Mouse (Mus musculus) MEL (cell line): Measurements from ENCODE around the gene Cnn2. TPM values are rescaled to one million over a fixed set of nuclear protein-coding genes. Genes with fewer than 3 reads are reported as not detected.

Experiments used
- DNase-seq: peaks from one replicate; pipeline ENCODE4 v3.0.0; 2011; ENCODE audit warnings: low read depth, low spot score
- H3K27ac ChIP-seq: 2 replicates; pipeline ENCODE4 v1.5.1; 2012; ENCODE audit warnings: low read depth, mild to moderate bottlenecking, control low read depth, low read length, moderate library complexity; ENCODE audit not compliant: control insufficient read depth
- H3K27me3 ChIP-seq, 2 experiments: fragments of 150-350 bp in 1 of 2; sonication (generic) in 1 of 2; 2 replicates each; pipeline ENCODE4 v1.6.1; 2012; ENCODE audit warnings: low read length in 2 of 2, mild to moderate bottlenecking in 2 of 2, improper control_type of control experiment in 1 of 2, moderate library complexity in 1 of 2; ENCODE audit not compliant: insufficient read depth in 2 of 2, control insufficient read depth in 1 of 2
- H3K36me3 ChIP-seq, 2 experiments: 2 replicates each; pipeline ENCODE4 v1.6.1; 2012 to 2014; ENCODE audit warnings: low read length in 2 of 2, improper control_type of control experiment in 1 of 2, inconsistent platforms in 1 of 2, mild to moderate bottlenecking in 1 of 2; ENCODE audit not compliant: insufficient read depth in 2 of 2, control insufficient read depth in 1 of 2
- H3K4me1 ChIP-seq, 2 experiments: fragments of 150-350 bp in 1 of 2; sonication (generic) in 1 of 2; 2 replicates each; pipeline ENCODE4 v1.6.1; 2012; ENCODE audit warnings: low read length in 2 of 2, improper control_type of control experiment in 1 of 2, mild to moderate bottlenecking in 1 of 2; ENCODE audit not compliant: insufficient read depth in 2 of 2, control insufficient read depth in 1 of 2
- H3K4me3 ChIP-seq, 2 experiments: fragments of 150-350 bp in 1 of 2; sonication (generic) in 1 of 2; 2 replicates each; pipeline ENCODE4 v1.5.1; 2012; ENCODE audit warnings: low read depth in 2 of 2, low read length in 2 of 2, mild to moderate bottlenecking in 2 of 2, moderate library complexity in 2 of 2, control low read depth in 1 of 2, improper control_type of control experiment in 1 of 2; ENCODE audit not compliant: control insufficient read depth in 1 of 2, insufficient read depth in 1 of 2
- H3K79me2 ChIP-seq: 2 replicates; pipeline ENCODE4 v1.6.1; 2012; ENCODE audit warnings: mild to moderate bottlenecking, low read length, moderate library complexity; ENCODE audit not compliant: control insufficient read depth, poor library complexity, insufficient read depth
- H3K9ac ChIP-seq: 2 replicates; pipeline ENCODE4 v1.6.1; 2012; ENCODE audit warnings: low read depth, mild to moderate bottlenecking, control low read depth, low read length, moderate library complexity; ENCODE audit not compliant: control insufficient read depth, poor library complexity, severe bottlenecking
- H3K9me3 ChIP-seq: fragments of 150-350 bp; sonication (generic); replicated peaks from 2 replicates; pipeline ENCODE4 v1.6.1; 2012; ENCODE audit warnings: mild to moderate bottlenecking, low read length, improper control_type of control experiment, moderate library complexity; ENCODE audit not compliant: insufficient read depth
- BHLHE40 ChIP-seq: IDR thresholded peaks from 2 replicates; pipeline ENCODE4 v1.6.1; 2012; ENCODE audit warnings: low read depth, mild to moderate bottlenecking, inconsistent platforms, low read length, improper control_type of control experiment, borderline replicate concordance
- CTCF ChIP-seq, 3 experiments: IDR thresholded peaks in 2 of 3; conservative IDR thresholded peaks in 1 of 3; 2 replicates each; pipeline ENCODE4 v1.5.1; 2011 to 2012; ENCODE audit warnings: low read length in 3 of 3, low read depth in 2 of 3, mild to moderate bottlenecking in 2 of 3, improper control_type of control experiment in 1 of 3, inconsistent platforms in 1 of 3, mixed read lengths in 1 of 3, moderate library complexity in 1 of 3; ENCODE audit not compliant: control insufficient read depth in 1 of 3, insufficient read depth in 1 of 3, poor library complexity in 1 of 3, severe bottlenecking in 1 of 3
- E2F4 ChIP-seq: IDR thresholded peaks from 2 replicates; pipeline ENCODE4 v1.6.1; 2011; ENCODE audit warnings: low read depth, low read length, improper control_type of control experiment, borderline replicate concordance
- GABPA ChIP-seq: IDR thresholded peaks from 2 replicates; pipeline ENCODE4 v1.6.1; 2012; ENCODE audit warnings: low read depth, mild to moderate bottlenecking, inconsistent platforms, low read length, improper control_type of control experiment, moderate library complexity
- GATA1 ChIP-seq: IDR thresholded peaks from 2 replicates; pipeline ENCODE4 v1.6.1; 2011; ENCODE audit warnings: low read depth, low read length, improper control_type of control experiment
- JUND ChIP-seq: IDR thresholded peaks from 2 replicates; pipeline ENCODE4 v1.6.1; 2011; ENCODE audit warnings: low read depth, mild to moderate bottlenecking, improper control_type of control experiment, low read length
- KAT2A ChIP-seq: conservative IDR thresholded peaks from 2 replicates; pipeline ENCODE4 v1.6.1; 2012; ENCODE audit warnings: low read depth, low read length, improper control_type of control experiment, inconsistent platforms
- MAFK ChIP-seq: IDR thresholded peaks from 2 replicates; pipeline ENCODE4 v1.6.1; 2011; ENCODE audit warnings: low read depth, mild to moderate bottlenecking, low read length, improper control_type of control experiment, borderline replicate concordance
- MAX ChIP-seq: IDR thresholded peaks from 2 replicates; pipeline ENCODE4 v1.6.1; 2011; ENCODE audit warnings: low read length, improper control_type of control experiment
- MEF2A ChIP-seq: IDR thresholded peaks from 2 replicates; pipeline ENCODE4 v1.6.1; 2014; ENCODE audit warnings: low read depth, mild to moderate bottlenecking, inconsistent platforms, low read length, improper control_type of control experiment; ENCODE audit not compliant: poor library complexity, insufficient replicate concordance, severe bottlenecking; ENCODE audit errors: extremely low read depth
- MXI1 ChIP-seq: IDR thresholded peaks from 2 replicates; pipeline ENCODE4 v1.6.1; 2011; ENCODE audit warnings: mild to moderate bottlenecking, low read depth, low read length, improper control_type of control experiment
- POLR2A ChIP-seq, 2 experiments: IDR thresholded peaks; 2 replicates each; pipeline ENCODE4 v1.6.1; 2011 to 2012; ENCODE audit warnings: low read length in 2 of 2, mild to moderate bottlenecking in 2 of 2, control low read depth in 1 of 2, improper control_type of control experiment in 1 of 2, low read depth in 1 of 2, moderate library complexity in 1 of 2; ENCODE audit not compliant: control insufficient read depth in 1 of 2, insufficient read depth in 1 of 2, poor library complexity in 1 of 2
- POLR2AphosphoS2 ChIP-seq: IDR thresholded peaks from 2 replicates; pipeline ENCODE4 v1.6.1; 2011; ENCODE audit warnings: low read length, improper control_type of control experiment
- SMC3 ChIP-seq: IDR thresholded peaks from 2 replicates; pipeline ENCODE4 v1.6.1; 2011; ENCODE audit warnings: low read depth, low read length, improper control_type of control experiment
- TCF12 ChIP-seq: IDR thresholded peaks from 2 replicates; pipeline ENCODE4 v1.6.1; 2014; ENCODE audit warnings: low read depth, mild to moderate bottlenecking, inconsistent platforms, low read length, improper control_type of control experiment, moderate library complexity
- UBTF ChIP-seq: IDR thresholded peaks from 2 replicates; pipeline ENCODE4 v1.6.1; 2012; ENCODE audit warnings: low read depth, mild to moderate bottlenecking, inconsistent platforms, low read length, improper control_type of control experiment, moderate library complexity, borderline replicate concordance; ENCODE audit not compliant: insufficient read depth
- ZNF384 ChIP-seq: IDR thresholded peaks from 2 replicates; pipeline ENCODE4 v1.6.1; 2012; ENCODE audit warnings: low read depth, mild to moderate bottlenecking, inconsistent platforms, low read length, improper control_type of control experiment
- polyA plus RNA-seq, 2 experiments: library from polyadenylated mRNA; stranded (reverse) in 1 of 2; unstranded in 1 of 2; fragments of >175 nt in 1 of 2; fragments of >200 nt in 1 of 2; gene quantifications; 2 replicates each; pipeline versions ENCODE4 v1.2.1 to v1.2.4; 2012; ENCODE audit warnings: low replicate concordance in 2 of 2, low read depth in 1 of 2; ENCODE audit not compliant: insufficient read length in 2 of 2, insufficient read depth in 1 of 2, missing spikeins in 1 of 2
- total RNA-seq: library from RNA; depleted of rRNA; stranded (reverse); fragments of 300-350 nt; gene quantifications from 2 replicates; pipeline ENCODE4 v1.2.3, GENCODE M21; 2012

The Cnn2 gene
- total and polyA plus RNA-seq, 3 experiments = 8.7 to 25.3 TPM; not detected in 1

DNA sequence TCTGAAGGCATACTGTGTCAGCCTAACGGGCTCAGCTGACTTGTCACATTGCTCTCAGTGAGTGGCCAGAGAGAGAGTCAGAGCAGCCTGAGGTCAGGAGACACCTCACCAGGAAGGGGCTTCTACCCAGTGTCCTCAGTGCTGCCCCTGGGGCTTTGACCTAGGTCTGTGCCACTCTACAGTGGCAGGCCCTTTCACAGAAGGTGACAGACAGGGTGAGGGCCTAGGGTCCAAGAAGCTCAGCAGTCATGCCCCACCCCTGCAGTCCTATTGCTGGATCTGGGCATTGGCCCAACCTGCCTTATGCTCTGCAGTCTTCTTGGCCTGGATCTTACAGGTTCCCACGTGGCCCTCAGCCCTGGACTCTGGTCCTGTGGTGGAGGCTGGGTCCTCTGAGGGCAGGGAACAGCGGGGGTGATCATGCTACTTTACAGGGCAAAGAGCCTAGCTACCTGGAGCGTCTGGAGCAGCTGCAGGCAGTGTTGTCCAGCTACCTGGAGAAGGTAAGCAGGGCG, 21.4 kb upstream of the Cnn2 start:
- no peak for TF ChIP-seq MAFK
- 0 out of 4 replicates have a peak, but pooled peaks of 1 of the 2 experiments have one; percentile 29 for TF ChIP-seq POLR2A (IDR thresholded peaks at IDR 0.05; ENCODE audit: control insufficient read depth in 1 of 2, insufficient read depth in 1 of 2, low read depth in 1 of 2, low read length in 2 of 2, poor library complexity in 1 of 2)
- Histone ChIP-seq H3K9ac (no peak overlapping the region), H3K27ac (no peak overlapping the region), H3K4me3 (no peak overlapping the region), H3K9me3 (no peaks in the 10 kb centered on the region), H3K4me1 (no peaks in the 10 kb centered on the region), H3K79me2 (no peaks in the 10 kb centered on the region; the same call in 1 of the 2 replicates), H3K36me3 (peaks cover 0 to 2% of the 10 kb centered on the region in 2 experiments; a peak in 1 of 4 replicates), H3K27me3 (no peaks in the 10 kb centered on the region)
- no peak for DNase-seq

DNA sequence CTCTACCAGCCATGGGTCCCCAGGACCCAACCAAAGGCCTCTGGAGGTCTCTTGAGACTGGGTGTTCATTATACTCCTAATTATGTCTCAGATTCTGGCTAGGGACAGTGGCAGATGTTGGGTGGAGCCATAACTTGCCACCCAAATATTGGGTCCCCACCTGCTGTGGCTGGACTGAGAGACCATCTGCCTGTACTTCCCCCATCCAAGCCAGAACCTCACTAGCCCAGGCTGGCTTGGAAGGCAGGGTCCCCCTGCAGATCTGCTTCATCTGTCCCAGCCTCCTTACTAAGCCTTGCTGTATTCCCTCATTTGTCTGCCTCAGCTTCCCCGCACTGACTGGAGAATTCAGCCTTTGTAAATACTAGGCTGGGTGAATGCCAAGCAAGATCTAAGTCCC, 20.2 kb upstream of the Cnn2 start:
- no peaks in the 10 kb centered on the region for H3K9me3 ChIP-seq
- no peaks in the 10 kb centered on the region for H3K27me3 ChIP-seq
- TF ChIP-seq TCF12 (no peak), UBTF (no peak), MXI1 (no peak), GABPA (no peak), CTCF (IDR thresholded peaks at IDR 0.05 in 2 of 3, conservative IDR thresholded peaks at IDR 0.05 in 1 of 3; ENCODE audit: control insufficient read depth in 1 of 3, insufficient read depth in 1 of 3, low read depth in 2 of 3, low read length in 3 of 3, poor library complexity in 1 of 3, severe bottlenecking in 1 of 3) (no peak), POLR2AphosphoS2 (no peak), MEF2A (no peak), MAX (no peak), KAT2A (no peak), SMC3 (no peak), GATA1 (no peak), JUND (no peak)
- TF ChIP-seq, all 39 proteins: peak for 0
- Histone ChIP-seq H3K79me2 (no peaks in the 10 kb centered on the region), H3K4me3 (no peak overlapping the region), H3K9ac (no peak overlapping the region), H3K4me1 (no peaks in the 10 kb centered on the region), H3K27ac (no peak overlapping the region), H3K36me3 (no peaks in the 10 kb centered on the region; a peak in 1 of 4 replicates)
- no peak for DNase-seq

DNA sequence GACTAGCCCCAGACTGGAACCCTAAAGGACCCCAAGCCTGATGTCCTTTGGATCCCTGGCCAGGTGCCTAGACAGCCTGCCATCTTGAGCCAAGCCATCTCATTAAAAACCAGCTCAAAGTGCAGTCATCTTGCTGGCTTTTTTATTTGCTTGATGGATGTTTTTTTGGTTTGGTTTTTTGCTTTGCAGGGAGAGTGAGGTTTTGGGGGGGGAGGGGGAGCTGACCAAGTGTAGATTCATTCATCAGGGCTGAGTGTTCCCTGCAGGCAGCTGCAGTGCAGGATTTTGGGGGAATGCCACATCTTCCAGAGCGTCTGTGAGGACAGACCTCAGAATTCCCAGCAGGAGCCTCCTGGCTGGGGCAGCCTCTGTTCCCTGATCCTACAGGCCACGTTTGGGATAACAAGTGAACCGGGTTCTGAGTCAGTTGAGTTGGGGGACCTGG, 19.2 kb upstream of the Cnn2 start:
- Histone ChIP-seq H3K79me2 (no peaks in the 10 kb centered on the region), H3K27me3 (no peaks in the 10 kb centered on the region), H3K27ac (no peak overlapping the region), H3K4me3 (no peak overlapping the region), H3K9ac (no peak overlapping the region), H3K9me3 (no peaks in the 10 kb centered on the region), H3K4me1 (no peaks in the 10 kb centered on the region), H3K36me3 (no peaks in the 10 kb centered on the region; a peak in 1 of 4 replicates)
- DNase-seq = no peak
- TF ChIP-seq BHLHE40 (no peak), ZNF384 (no peak), SMC3 (no peak), TCF12 (no peak), MEF2A (no peak), E2F4 (no peak), POLR2A (IDR thresholded peaks at IDR 0.05; ENCODE audit: control insufficient read depth in 1 of 2, insufficient read depth in 1 of 2, low read depth in 1 of 2, low read length in 2 of 2, poor library complexity in 1 of 2) (peak in 1 of 2 experiments; percentile 18; a peak in 1 of 4 replicates)
